ENCODE assay signal across 8 mouse cellular contexts in genomic region chr6:87788896-87789587, GRCm38 (mm10). TPM values are rescaled to one million over a fixed set of nuclear protein-coding genes. Genes with fewer than 3 reads are reported as not detected.
DNase-seq lines count a peak whose midpoint lies in the region; ATAC-seq and TF ChIP-seq lines count a peak whose summit lies in the region.

No protein-coding gene starts in this region.

- H3K36me3 ChIP-seq in heart, embryonic 12.5 days = peaks cover 14% of the 10 kb centered on the region; the same call in 1 of the 2 replicates
- H3K36me3 ChIP-seq in intestine, embryonic 16.5 days (ENCODE audit: control insufficient read depth, insufficient read depth, low read length) = no peaks in the 10 kb centered on the region
- peaks cover 24% of the 10 kb centered on the region for H3K36me3 ChIP-seq in lung, embryonic 14.5 days (ENCODE audit: insufficient read depth)
- no peaks in the 10 kb centered on the region; the same call in 1 of the 2 replicates for H3K36me3 ChIP-seq in splenic B cell, adult 2 months (ENCODE audit: control insufficient read depth, insufficient read depth, low read length, poor library complexity, severe bottlenecking)

- no peak overlapping the region for H3K4me2 ChIP-seq in heart, embryonic 12.5 days
- peak overlapping the region; percentile 7 for H3K4me2 ChIP-seq in intestine, embryonic 16.5 days (ENCODE audit: low read depth, low read length)
- no peak overlapping the region for H3K4me2 ChIP-seq in lung, embryonic 14.5 days

- ATAC-seq in heart, embryonic 12.5 days (ENCODE audit: insufficient number of reproducible peaks, low FRiP score) = 0 out of 2 replicates have a peak, but pooled peaks have one; percentile 23
- ATAC-seq in intestine, embryonic 16.5 days = peak; percentile 84
- ATAC-seq in lung, embryonic 14.5 days (ENCODE audit: insufficient read depth) = peak; percentile 47; the same call in 1 of the 2 replicates

- H3K4me1 ChIP-seq in heart, embryonic 12.5 days (replicated peaks) = peaks cover 28% of the 10 kb centered on the region
- H3K4me1 ChIP-seq in intestine, embryonic 16.5 days (ENCODE audit: control insufficient read depth, insufficient read depth, low read length) = peaks cover 29% of the 10 kb centered on the region
- peaks cover 7% of the 10 kb centered on the region; the same call in 1 of the 2 replicates for H3K4me1 ChIP-seq in lung, embryonic 14.5 days (ENCODE audit: insufficient read depth)

- H3K9me3 ChIP-seq in heart, embryonic 12.5 days (replicated peaks) = no peaks in the 10 kb centered on the region
- H3K9me3 ChIP-seq in intestine, embryonic 16.5 days (ENCODE audit: control insufficient read depth, low read length) = no peaks in the 10 kb centered on the region
- no peaks in the 10 kb centered on the region for H3K9me3 ChIP-seq in lung, embryonic 14.5 days (ENCODE audit: low read depth, low read length)

- TF ChIP-seq CTCF in lung, embryonic 14.5 days (IDR thresholded peaks at IDR 0.05; ENCODE audit: low read depth) = no peak

- peak overlapping the region; percentile 37 for H3K27ac ChIP-seq in heart, embryonic 12.5 days (ENCODE audit: poor library complexity, severe bottlenecking)
- peak overlapping the region; percentile 92 for H3K27ac ChIP-seq in intestine, embryonic 16.5 days (ENCODE audit: low read length)
- peak overlapping the region; percentile 10 for H3K27ac ChIP-seq in lung, embryonic 14.5 days (ENCODE audit: low read depth)

- peak overlapping the region; percentile 42; the same call in 1 of the 2 replicates for H3K9ac ChIP-seq in heart, embryonic 12.5 days
- peak overlapping the region; percentile 54 for H3K9ac ChIP-seq in intestine, embryonic 16.5 days (ENCODE audit: low read depth, low read length)
- H3K9ac ChIP-seq in lung, embryonic 14.5 days = no peak overlapping the region

- H3K4me3 ChIP-seq in heart, embryonic 12.5 days = no peak overlapping the region
- H3K4me3 ChIP-seq in intestine, embryonic 16.5 days (ENCODE audit: low read length) = no peak overlapping the region
- no peak overlapping the region for H3K4me3 ChIP-seq in lung, embryonic 14.5 days (ENCODE audit: low read depth, low read length)

- no peak for DNase-seq in heart, adult 9 months (ENCODE audit: low spot score in 2 of 2)
- peak; percentile 60 for DNase-seq in adrenal gland, postnatal 25 days
- DNase-seq in lung, embryonic 14.5 days = peak; percentile 70
- DNase-seq in splenic B cell, adult 2 months (ENCODE audit: low read depth, low spot score) = peak; percentile 29
- DNase-seq in cerebellum, adult 11-12 months = no peak
- no peak for DNase-seq in right cerebral cortex, adult 2 months (ENCODE audit: low spot score in 2 of 2)

- WGBS in heart, embryonic 12.5 days = 48% methylated on average over 5 of the region's 5 CpGs
- 32% methylated on average over 5 of the region's 5 CpGs for WGBS in intestine, embryonic 16.5 days
- WGBS in lung, embryonic 14.5 days = 33% methylated on average over 5 of the region's 5 CpGs

- no peaks in the 10 kb centered on the region for H3K27me3 ChIP-seq in heart, embryonic 12.5 days (replicated peaks)
- no peaks in the 10 kb centered on the region for H3K27me3 ChIP-seq in intestine, embryonic 16.5 days (replicated peaks; ENCODE audit: control insufficient read depth, insufficient read depth, low read length)
- H3K27me3 ChIP-seq in lung, embryonic 14.5 days (ENCODE audit: insufficient read depth, low read length) = no peaks in the 10 kb centered on the region
- no peaks in the 10 kb centered on the region for H3K27me3 ChIP-seq in splenic B cell, adult 2 months (ENCODE audit: control insufficient read depth, insufficient read depth, low read length, poor library complexity, severe bottlenecking)

RNA-seq across cellular contexts. Expression of gene Gp9, which starts 11.2 kb away (rescaled TPM):
- polyA plus RNA-seq in heart, embryonic 12.5 days (2016; fragmentation: Nextera tagmentation; extraction: Ambion mirVana) = 6.2 and 8.2 TPM in 2 replicates
- total RNA-seq in adrenal gland, postnatal 25 days (2021) = not detected in 2 replicates
- 1.5 and 2.0 TPM in 2 replicates for polyA plus RNA-seq in intestine, embryonic 16.5 days (2015; fragmentation: Nextera tagmentation; extraction: Ambion mirVana)
- 4.0 and 4.3 TPM in 2 replicates for polyA plus RNA-seq in lung, embryonic 14.5 days (2014; fragmentation: Nextera tagmentation; extraction: Ambion mirVana)

RNA-seq across cellular contexts. Expression of gene Rab43, which starts 22.9 kb away (rescaled TPM):
- 8.1 and 8.5 TPM in 2 replicates for polyA plus RNA-seq in heart, embryonic 12.5 days (2016; fragmentation: Nextera tagmentation; extraction: Ambion mirVana)
- total RNA-seq in adrenal gland, postnatal 25 days (2021) = 21.8 and 34.9 TPM in 2 replicates
- polyA plus RNA-seq in intestine, embryonic 16.5 days (2015; fragmentation: Nextera tagmentation; extraction: Ambion mirVana) = 11.3 and 12.2 TPM in 2 replicates
- polyA plus RNA-seq in lung, embryonic 14.5 days (2014; fragmentation: Nextera tagmentation; extraction: Ambion mirVana) = 12.2 and 12.5 TPM in 2 replicates

RNA-seq across cellular contexts. Expression of gene Gm45140, which starts 46.6 kb away (rescaled TPM):
- 1.9 and 4.8 TPM in 2 replicates for polyA plus RNA-seq in heart, embryonic 12.5 days (2016; fragmentation: Nextera tagmentation; extraction: Ambion mirVana)
- total RNA-seq in adrenal gland, postnatal 25 days (2021) = 5.1 and 6.2 TPM in 2 replicates
- polyA plus RNA-seq in intestine, embryonic 16.5 days (2015; fragmentation: Nextera tagmentation; extraction: Ambion mirVana) = 3.7 and 4.1 TPM in 2 replicates
- polyA plus RNA-seq in lung, embryonic 14.5 days (2014; fragmentation: Nextera tagmentation; extraction: Ambion mirVana) = 3.3 and 5.0 TPM in 2 replicates

RNA-seq across cellular contexts. Expression of gene Isy1, which starts 49.6 kb away (rescaled TPM):
- 29.1 and 32.7 TPM in 2 replicates for polyA plus RNA-seq in heart, embryonic 12.5 days (2016; fragmentation: Nextera tagmentation; extraction: Ambion mirVana)
- total RNA-seq in adrenal gland, postnatal 25 days (2021) = 24.8 and 36.1 TPM in 2 replicates
- 42.5 and 50.5 TPM in 2 replicates for polyA plus RNA-seq in intestine, embryonic 16.5 days (2015; fragmentation: Nextera tagmentation; extraction: Ambion mirVana)
- 50.8 and 52.9 TPM in 2 replicates for polyA plus RNA-seq in lung, embryonic 14.5 days (2014; fragmentation: Nextera tagmentation; extraction: Ambion mirVana)

RNA-seq across cellular contexts. Expression of gene Efcc1, which starts 58.4 kb away (rescaled TPM):
- polyA plus RNA-seq in heart, embryonic 12.5 days (2016; fragmentation: Nextera tagmentation; extraction: Ambion mirVana) = 0.46 and 0.73 TPM in 2 replicates
- 0.67 and 0.71 TPM in 2 replicates for total RNA-seq in adrenal gland, postnatal 25 days (2021)
- 0.69 and 0.73 TPM in 2 replicates for polyA plus RNA-seq in intestine, embryonic 16.5 days (2015; fragmentation: Nextera tagmentation; extraction: Ambion mirVana)
- polyA plus RNA-seq in lung, embryonic 14.5 days (2014; fragmentation: Nextera tagmentation; extraction: Ambion mirVana) = 3.4 and 3.8 TPM in 2 replicates

Comparison
In these comparisons a context has a peak if more than half of its experiments do, and no peak if none do; other contexts are left out.
1. ATAC-seq: peak in every context shown above with its lines; median percentile 84 in intestine, embryonic 16.5 days; 47 in lung, embryonic 14.5 days; 23 in heart, embryonic 12.5 days.
2. H3K27ac ChIP-seq: peak in every context shown above with its lines; median percentile 92 in intestine, embryonic 16.5 days; 37 in heart, embryonic 12.5 days; 10 in lung, embryonic 14.5 days.
3. DNase-seq: peak in adrenal gland, postnatal 25 days (single experiment), lung, embryonic 14.5 days (single experiment) and splenic B cell, adult 2 months (single experiment); none in heart, adult 9 months (0 of 2), cerebellum, adult 11-12 months (single experiment) and right cerebral cortex, adult 2 months (0 of 2).